Mouse (Mus musculus) heart, embryonic 14.5 days (tissue): ENCODE measurements around the gene Otud7b. TPM values are rescaled to one million over a fixed set of nuclear protein-coding genes. Genes with fewer than 3 reads are reported as not detected.
"Not testable (repeated sequence)": the region's sequence is repeated elsewhere in the genome, so short reads cannot be mapped to it uniquely, and the experiment has no call there.

Experiments
- ATAC-seq: fragments of 200-750 bp; cut with Nextera tagmentation; 2 replicates; pipeline ENCODE4 v1.8.0; 2017; ENCODE audit warnings: low read depth, moderate TSS enrichment; ENCODE audit not compliant: insufficient number of reproducible peaks, insufficient read depth, low FRiP score
- H3K27ac ChIP-seq, 2 experiments: fragments of 200-500 bp in 1 of 2; fragments of 300-500 bp in 1 of 2; sonication (generic) in 1 of 2; replicated peaks in 1 of 2; 2 replicates each; pipeline ENCODE4 v1.5.1; 2012 to 2014; ENCODE audit warnings: low read depth in 2 of 2, low read length in 2 of 2, control low read depth in 1 of 2, mild to moderate bottlenecking in 1 of 2, mixed read lengths in 1 of 2; ENCODE audit not compliant: control insufficient read depth in 1 of 2, insufficient read depth in 1 of 2
- H3K27me3 ChIP-seq: fragments of 300-500 bp; sonication (generic); 2 replicates; pipeline ENCODE4 v1.6.1; 2014; ENCODE audit warnings: mild to moderate bottlenecking, low read length, control low read depth; ENCODE audit not compliant: control insufficient read depth, insufficient read depth
- H3K36me3 ChIP-seq: fragments of 300-500 bp; sonication (generic); 2 replicates; pipeline ENCODE4 v1.6.1; 2014; ENCODE audit warnings: mild to moderate bottlenecking, control low read depth, low read length, mixed read lengths; ENCODE audit not compliant: control insufficient read depth, insufficient read depth
- H3K4me1 ChIP-seq, 2 experiments: fragments of 200-500 bp in 1 of 2; fragments of 300-500 bp in 1 of 2; sonication (generic) in 1 of 2; 2 replicates each; pipeline ENCODE4 v1.6.1; 2012 to 2014; ENCODE audit warnings: low read length in 2 of 2, control low read depth in 1 of 2, mixed read lengths in 1 of 2; ENCODE audit not compliant: control insufficient read depth in 2 of 2, insufficient read depth in 2 of 2
- H3K4me2 ChIP-seq: fragments of 300-500 bp; sonication (generic); 2 replicates; pipeline ENCODE4 v1.6.1; 2014; ENCODE audit warnings: mild to moderate bottlenecking, low read length
- H3K4me3 ChIP-seq, 2 experiments: fragments of 200-500 bp in 1 of 2; fragments of 300-500 bp in 1 of 2; sonication (generic) in 1 of 2; 2 replicates each; pipeline ENCODE4 v1.5.1; 2012 to 2014; ENCODE audit warnings: low read length in 2 of 2, mild to moderate bottlenecking in 2 of 2, control low read depth in 1 of 2, low read depth in 1 of 2, moderate library complexity in 1 of 2; ENCODE audit not compliant: control insufficient read depth in 1 of 2, insufficient read depth in 1 of 2
- H3K9ac ChIP-seq: fragments of 300-500 bp; sonication (generic); 2 replicates; pipeline ENCODE4 v1.6.1; 2014; ENCODE audit warnings: mild to moderate bottlenecking, low read length
- H3K9me3 ChIP-seq: fragments of 300-500 bp; sonication (generic); 2 replicates; pipeline ENCODE4 v1.6.1; 2016; ENCODE audit warnings: low read length, control low read depth; ENCODE audit not compliant: control insufficient read depth
- WGBS: fragments of 180-500 bp; shearing (Covaris S2); extraction: QIAGEN DNeasy Blood & Tissue Kit; methylation state at CpG from one replicate; pipeline ENCODE4 v1.1.7; 2014; 5-methylcytosine and 5-hydroxymethylcytosine counted together
- polyA plus RNA-seq: library from polyadenylated mRNA; unstranded; fragments of >200 nt; fragmentation: Nextera tagmentation; extraction: Ambion mirVana; gene quantifications from 2 replicates; pipeline ENCODE4 v1.2.1, GENCODE M21; 2014

Gene Otud7b
- polyA plus RNA-seq, 1 experiment from 2014 or later, result 12.6 TPM

DNA sequence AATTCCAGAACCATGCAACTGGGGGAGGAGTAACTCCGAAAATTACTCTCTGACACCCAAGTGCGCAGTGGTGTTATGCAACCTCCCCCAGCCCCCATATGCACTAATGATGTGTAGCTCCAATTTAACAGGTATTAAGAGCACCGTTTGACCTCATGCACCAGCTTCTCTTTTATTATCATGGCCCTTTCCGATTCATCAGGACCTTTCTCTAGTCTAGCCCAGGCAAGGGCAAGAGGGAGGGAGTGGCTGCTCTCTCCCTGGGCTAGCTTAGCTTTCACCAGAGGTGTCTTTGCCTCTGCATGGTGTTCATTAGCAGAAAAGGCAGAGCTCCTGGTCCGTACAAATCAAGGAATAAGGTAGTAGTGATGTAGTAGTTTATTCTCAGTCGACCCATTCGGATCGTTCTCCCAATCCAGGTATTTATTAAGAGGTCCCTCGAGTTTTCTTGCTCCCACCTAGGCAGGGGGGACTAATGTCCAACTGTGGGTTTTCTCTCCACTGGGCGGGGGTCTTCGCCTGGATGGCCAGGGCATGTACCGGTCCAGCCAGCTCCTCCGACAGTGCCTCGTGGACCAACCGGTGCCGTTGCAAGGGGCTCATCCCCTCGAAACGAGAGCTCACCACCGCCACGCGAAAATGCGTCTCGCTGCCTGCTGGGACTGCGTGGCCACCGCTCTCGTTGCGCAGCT is 92.3 kb downstream of the Otud7b start:
- WGBS, result 20% methylated on average over 27 of the region's 27 CpGs
- ATAC-seq, result no peak
- peaks cover 32% of the 10 kb centered on the region for H3K36me3 ChIP-seq
- peaks cover 7 to 11% of the 10 kb centered on the region in 2 experiments for H3K4me1 ChIP-seq
- no peaks in the 10 kb centered on the region for H3K9me3 ChIP-seq
- H3K9ac ChIP-seq, result peak overlapping the region; percentile 80
- H3K27me3 ChIP-seq, result no peaks in the 10 kb centered on the region
- H3K4me3 ChIP-seq, result peak overlapping the region; percentile 56 to 61
- H3K4me2 ChIP-seq, result peak overlapping the region; percentile 83
- peak overlapping the region; percentile 76 to 90; a peak in 3 of 4 replicates for H3K27ac ChIP-seq

DNA sequence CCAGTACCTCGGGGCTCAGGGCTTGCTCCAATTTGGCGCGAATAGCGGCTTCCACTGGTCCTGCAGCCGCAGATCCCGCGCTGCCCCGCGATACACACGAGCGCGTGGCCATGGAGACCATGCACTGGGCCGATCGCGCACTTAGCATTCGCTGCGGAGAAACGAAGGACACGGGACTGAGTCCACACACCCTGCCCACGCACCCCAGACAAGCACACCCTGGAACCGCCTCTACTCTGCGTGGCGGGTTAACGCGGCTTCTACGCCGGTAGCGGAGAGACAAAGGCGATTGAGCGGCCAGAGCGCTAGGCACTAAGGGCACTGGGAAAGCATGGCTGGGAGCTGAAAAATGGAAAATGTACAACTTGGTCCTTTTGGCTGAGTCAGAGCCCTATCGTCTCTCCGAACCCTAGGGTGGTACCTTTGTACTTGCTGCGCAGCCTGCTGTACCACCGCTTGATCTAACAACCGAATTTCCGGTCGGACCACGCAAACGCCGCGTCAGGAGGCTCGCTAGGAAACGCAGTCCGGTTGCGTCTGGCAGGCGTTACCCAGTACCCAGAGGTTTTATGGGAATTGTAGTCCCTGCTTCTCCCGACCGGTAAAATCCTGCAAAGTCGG is 92.9 kb downstream of the Otud7b start:
- H3K36me3 ChIP-seq, result peaks cover 25% of the 10 kb centered on the region
- peak overlapping the region; percentile 80 for H3K9ac ChIP-seq
- peak overlapping the region; percentile 76 to 90 for H3K27ac ChIP-seq
- WGBS, result under 1% methylated on average over 50 of the region's 50 CpGs
- H3K4me1 ChIP-seq, result peaks cover 7 to 11% of the 10 kb centered on the region in 2 experiments
- H3K27me3 ChIP-seq, result no peaks in the 10 kb centered on the region
- no peaks in the 10 kb centered on the region for H3K9me3 ChIP-seq
- ATAC-seq, result peak; percentile 89
- peak overlapping the region; percentile 83 for H3K4me2 ChIP-seq
- H3K4me3 ChIP-seq, result peak overlapping the region; percentile 56 to 61

GRCm38 (mm10) chr3:96198181-96198580 is 93.9 kb downstream of the Otud7b start:
- H3K9ac ChIP-seq, result peak overlapping the region; percentile 35
- H3K4me3 ChIP-seq, result peak overlapping the region; percentile 6 to 56; a peak in 2 of 4 replicates
- peaks cover 7 to 11% of the 10 kb centered on the region in 2 experiments for H3K4me1 ChIP-seq
- H3K9me3 ChIP-seq, result no peaks in the 10 kb centered on the region
- peaks cover 16% of the 10 kb centered on the region for H3K36me3 ChIP-seq
- peak overlapping the region; percentile 83 for H3K4me2 ChIP-seq
- 2% methylated on average over 6 of the region's 6 CpGs for WGBS
- H3K27ac ChIP-seq, result no peak overlapping the region
- ATAC-seq, result no peak
- H3K27me3 ChIP-seq, result no peaks in the 10 kb centered on the region

DNA sequence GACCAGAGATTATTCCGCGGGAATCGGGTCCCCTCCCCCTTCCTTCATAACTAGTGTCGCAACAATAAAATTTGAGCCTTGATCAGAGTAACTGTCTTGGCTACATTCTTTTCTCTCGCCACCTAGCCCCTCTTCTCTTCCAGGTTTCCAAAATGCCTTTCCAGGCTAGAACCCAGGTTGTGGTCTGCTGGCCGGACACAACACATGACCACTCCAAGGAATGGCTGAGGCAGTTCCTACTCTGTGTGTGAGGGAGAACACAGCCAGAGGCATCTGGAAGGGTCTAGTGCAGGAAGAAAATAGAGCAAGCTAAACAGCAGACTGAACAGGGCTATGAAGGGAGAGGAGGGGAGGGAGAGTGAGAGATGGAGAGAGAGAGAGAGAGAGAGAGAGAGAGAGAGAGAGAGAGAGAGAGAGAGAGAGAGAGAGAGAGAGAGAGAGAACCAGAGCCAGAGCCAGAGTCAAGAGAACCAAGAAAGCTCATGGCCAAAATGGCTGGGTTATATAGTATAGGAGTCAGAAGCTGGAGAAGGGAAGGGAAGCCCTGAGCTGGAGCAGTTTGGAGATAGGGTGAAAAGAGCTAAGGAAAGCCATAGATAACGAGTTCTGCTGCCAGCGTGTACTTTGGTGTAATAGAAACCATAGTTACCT is 94.4 kb downstream of the Otud7b start:
- ATAC-seq, H3K4me3 ChIP-seq, H3K27me3 ChIP-seq, H3K9me3 ChIP-seq, H3K27ac ChIP-seq, H3K9ac ChIP-seq: not testable (repeated sequence)
- peaks cover 7 to 11% of the 10 kb centered on the region in 2 experiments for H3K4me1 ChIP-seq
- peak overlapping the region; percentile 83; the same call in 1 of the 2 replicates for H3K4me2 ChIP-seq
- peaks cover 10% of the 10 kb centered on the region for H3K36me3 ChIP-seq
- WGBS, result 24% methylated on average over 6 of the region's 8 CpGs

DNA sequence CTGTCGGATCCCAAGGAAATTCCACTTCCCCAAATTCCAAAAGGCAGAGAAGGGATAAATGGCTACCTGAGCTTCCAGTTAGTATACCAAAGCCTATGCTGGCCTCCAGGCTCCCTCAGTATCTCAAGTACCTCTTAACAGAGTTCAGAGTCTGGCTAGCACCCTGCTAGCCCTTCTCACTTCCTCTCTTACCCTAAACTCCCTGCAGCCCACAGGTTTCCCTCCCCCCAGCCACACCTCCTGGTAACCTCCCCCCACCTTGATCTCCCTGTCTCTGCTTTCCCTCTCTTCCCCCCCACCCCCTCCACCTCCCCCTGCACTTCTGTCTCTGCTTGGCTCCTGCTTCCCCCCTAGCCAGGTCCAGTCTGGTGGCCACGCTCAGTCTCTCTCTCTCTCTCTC is 95.4 kb downstream of the Otud7b start:
- Histone ChIP-seq H3K9me3 (no peaks in the 10 kb centered on the region), H3K36me3 (peaks cover under 1% of the 10 kb centered on the region; the same call in 1 of the 2 replicates), H3K4me3 (no peak overlapping the region), H3K4me2 (no peak overlapping the region), H3K9ac (no peak overlapping the region), H3K27me3 (no peaks in the 10 kb centered on the region), H3K4me1 (peaks cover 7 to 11% of the 10 kb centered on the region in 2 experiments), H3K27ac (no peak overlapping the region)
- 22% methylated on average over 2 of the region's 2 CpGs for WGBS
- no peak for ATAC-seq

- H3K36me3 ChIP-seq, result no peaks in the 10 kb centered on the region
- H3K9ac ChIP-seq, result no peak overlapping the region
- ATAC-seq, result no peak
- H3K4me3 ChIP-seq, result no peak overlapping the region
- no peaks in the 10 kb centered on the region for H3K27me3 ChIP-seq
- H3K27ac ChIP-seq, result no peak overlapping the region
- H3K9me3 ChIP-seq, result no peaks in the 10 kb centered on the region
- WGBS, result 81% methylated on average over 3 of the region's 3 CpGs
- no peak overlapping the region for H3K4me2 ChIP-seq
- H3K4me1 ChIP-seq, result peaks cover 0 to 3% of the 10 kb centered on the region in 2 experiments; a peak in 1 of 4 replicates
These were observed 103.5 kb downstream of the Otud7b start for GRCm38 (mm10) chr3:96207819-96208218.

DNA sequence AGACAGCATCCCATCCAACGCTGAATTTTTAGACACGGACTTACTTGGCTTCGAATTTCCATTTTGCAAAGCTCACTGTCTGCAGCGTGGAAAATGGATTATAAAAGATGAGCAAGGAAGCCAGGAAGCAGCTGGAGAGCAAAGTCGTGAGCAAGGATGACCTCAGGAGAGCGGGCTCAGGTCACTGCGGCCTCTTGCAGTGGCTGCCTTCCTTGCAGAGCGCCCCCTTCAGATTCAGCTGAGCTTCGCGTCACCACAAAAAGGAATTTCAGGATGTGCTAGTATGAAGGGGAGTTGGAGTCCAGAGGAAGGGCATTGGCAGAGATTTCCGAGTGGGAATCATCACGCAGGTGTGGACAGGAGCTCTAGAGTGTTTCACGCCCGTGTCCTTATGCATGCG is 104.9 kb downstream of the Otud7b start:
- WGBS, result 23% methylated on average over 15 of the region's 15 CpGs
- no peak for ATAC-seq

More for the DNA sequence above, 104.9 kb downstream of the Otud7b start:
- Histone ChIP-seq H3K9ac (peak overlapping the region; percentile 25; the same call in 1 of the 2 replicates), H3K27me3 (0 out of 2 replicates have a peak, but pooled peaks cover 4% of the 10 kb centered on the region), H3K4me3 (no peak overlapping the region), H3K4me2 (no peak overlapping the region), H3K36me3 (no peaks in the 10 kb centered on the region), H3K27ac (no peak overlapping the region), H3K9me3 (no peaks in the 10 kb centered on the region), H3K4me1 (peaks cover 0 to 3% of the 10 kb centered on the region in 2 experiments; a peak in 1 of 4 replicates)
